Mouse (Mus musculus): ENCODE data around the gene Ctdsp1. TPM values are rescaled to one million over a fixed set of nuclear protein-coding genes. Genes with fewer than 3 reads are reported as not detected.

Ctdsp1 gene
- polyA plus RNA-seq (2016; fragmentation: Nextera tagmentation; extraction: Ambion mirVana): 75.7 and 78.9 TPM in 2 replicates

- 2% methylated on average over 51 of the region's 51 CpGs for WGBS
Observed at GRCm38 (mm10) chr1:74390924-74391748, at the start of gene Ctdsp1. TSS of gene Ctdsp1 (plus strand) at chr1:74391509.

GRCm38 (mm10) chr1:74341898-74342297 is 49.4 kb upstream of the Ctdsp1 start:
- 90% methylated on average over 7 of the region's 7 CpGs for WGBS

More at GRCm38 (mm10) chr1:74390924-74391748, at the start of gene Ctdsp1:
- H3K4me3 ChIP-seq: peak within 1 kb of the TSS; percentile 80
- H3K27me3 ChIP-seq: no peaks in the 10 kb centered on the region
- H3K9ac ChIP-seq: peak within 1 kb of the TSS; percentile 97
- ATAC-seq (ENCODE audit: insufficient number of reproducible peaks, insufficient read depth, low FRiP score, low TSS enrichment): peak; percentile 39
- H3K4me1 ChIP-seq: peaks cover 39% of the 10 kb centered on the region
- peak within 1 kb of the TSS; percentile 98 for H3K27ac ChIP-seq
- H3K9me3 ChIP-seq: no peaks in the 10 kb centered on the region
- H3K36me3 ChIP-seq: peaks cover 22% of the 10 kb centered on the region
- H3K4me2 ChIP-seq (replicated peaks): peak within 1 kb of the TSS; percentile 93

GRCm38 (mm10) chr1:74342308-74342707 is 49.0 kb upstream of the Ctdsp1 start:
- Histone ChIP-seq H3K4me3 (no peak overlapping the region), H3K27me3 (no peaks in the 10 kb centered on the region), H3K36me3 (no peaks in the 10 kb centered on the region), H3K9me3 (no peaks in the 10 kb centered on the region), H3K9ac (no peak overlapping the region), H3K4me1 (no peaks in the 10 kb centered on the region), H3K4me2 (replicated peaks) (no peak overlapping the region), H3K27ac (no peak overlapping the region)
- 84% methylated on average over 1 of the region's 1 CpGs for WGBS
- ATAC-seq (ENCODE audit: insufficient number of reproducible peaks, insufficient read depth, low FRiP score, low TSS enrichment): no peak

More at GRCm38 (mm10) chr1:74341898-74342297, 49.4 kb upstream of the Ctdsp1 start:
- H3K9me3 ChIP-seq: no peaks in the 10 kb centered on the region
- H3K27ac ChIP-seq: no peak overlapping the region
- H3K9ac ChIP-seq: no peak overlapping the region
- no peaks in the 10 kb centered on the region for H3K4me1 ChIP-seq
- H3K4me3 ChIP-seq: no peak overlapping the region
- H3K36me3 ChIP-seq: no peaks in the 10 kb centered on the region
- no peak for ATAC-seq (ENCODE audit: insufficient number of reproducible peaks, insufficient read depth, low FRiP score, low TSS enrichment)
- no peak overlapping the region for H3K4me2 ChIP-seq (replicated peaks)
- no peaks in the 10 kb centered on the region for H3K27me3 ChIP-seq

GRCm38 (mm10) chr1:74343161-74343560 is 48.1 kb upstream of the Ctdsp1 start:
- Histone ChIP-seq H3K27me3 (no peaks in the 10 kb centered on the region), H3K27ac (no peak overlapping the region), H3K9ac (no peak overlapping the region), H3K9me3 (no peaks in the 10 kb centered on the region), H3K36me3 (no peaks in the 10 kb centered on the region), H3K4me3 (no peak overlapping the region), H3K4me2 (replicated peaks) (no peak overlapping the region), H3K4me1 (no peaks in the 10 kb centered on the region)
- no peak for ATAC-seq (ENCODE audit: insufficient number of reproducible peaks, insufficient read depth, low FRiP score, low TSS enrichment)
- WGBS: 74% methylated on average over 5 of the region's 5 CpGs

- no peaks in the 10 kb centered on the region for H3K27me3 ChIP-seq
- peaks cover 10% of the 10 kb centered on the region; the same call in 1 of the 2 replicates for H3K36me3 ChIP-seq
- H3K4me2 ChIP-seq (replicated peaks): no peak overlapping the region
- no peaks in the 10 kb centered on the region for H3K9me3 ChIP-seq
- H3K27ac ChIP-seq: no peak overlapping the region
- no peaks in the 10 kb centered on the region for H3K4me1 ChIP-seq
- ATAC-seq (ENCODE audit: insufficient number of reproducible peaks, insufficient read depth, low FRiP score, low TSS enrichment): no peak
- WGBS: 79% methylated on average over 11 of the region's 11 CpGs
- H3K4me3 ChIP-seq: no peak overlapping the region
- H3K9ac ChIP-seq: no peak overlapping the region
Observed at GRCm38 (mm10) chr1:74344163-74344916, 47.0 kb upstream of the Ctdsp1 start.

GRCm38 (mm10) chr1:74351185-74351769 is 40.0 kb upstream of the Ctdsp1 start:
- H3K36me3 ChIP-seq: peaks cover 35% of the 10 kb centered on the region
- no peak overlapping the region for H3K27ac ChIP-seq

GRCm38 (mm10) chr1:74352532-74353096 is 38.7 kb upstream of the Ctdsp1 start:
- H3K4me3 ChIP-seq: no peak overlapping the region
- H3K9me3 ChIP-seq: no peaks in the 10 kb centered on the region
- WGBS: 71% methylated on average over 5 of the region's 5 CpGs
- no peak overlapping the region for H3K27ac ChIP-seq
- H3K36me3 ChIP-seq: peaks cover 35% of the 10 kb centered on the region
- no peak overlapping the region for H3K4me2 ChIP-seq (replicated peaks)
- no peak for ATAC-seq (ENCODE audit: insufficient number of reproducible peaks, insufficient read depth, low FRiP score, low TSS enrichment)
- no peaks in the 10 kb centered on the region for H3K27me3 ChIP-seq
- H3K9ac ChIP-seq: no peak overlapping the region
- H3K4me1 ChIP-seq: no peaks in the 10 kb centered on the region

More at GRCm38 (mm10) chr1:74351185-74351769, 40.0 kb upstream of the Ctdsp1 start:
- Histone ChIP-seq H3K9ac (no peak overlapping the region), H3K4me1 (no peaks in the 10 kb centered on the region), H3K9me3 (no peaks in the 10 kb centered on the region), H3K4me2 (replicated peaks) (no peak overlapping the region), H3K4me3 (no peak overlapping the region), H3K27me3 (no peaks in the 10 kb centered on the region)
- no peak for ATAC-seq (ENCODE audit: insufficient number of reproducible peaks, insufficient read depth, low FRiP score, low TSS enrichment)
- WGBS: 91% methylated on average over 13 of the region's 13 CpGs

- 89% methylated on average over 9 of the region's 9 CpGs for WGBS
- H3K4me1 ChIP-seq: no peaks in the 10 kb centered on the region
- H3K36me3 ChIP-seq: peaks cover 31% of the 10 kb centered on the region
- H3K4me2 ChIP-seq (replicated peaks): no peak overlapping the region
- no peak overlapping the region for H3K9ac ChIP-seq
- no peak overlapping the region for H3K4me3 ChIP-seq
- no peaks in the 10 kb centered on the region for H3K27me3 ChIP-seq
- H3K27ac ChIP-seq: no peak overlapping the region
- no peak for ATAC-seq (ENCODE audit: insufficient number of reproducible peaks, insufficient read depth, low FRiP score, low TSS enrichment)
- no peaks in the 10 kb centered on the region for H3K9me3 ChIP-seq
Observed at GRCm38 (mm10) chr1:74353453-74354229, 37.7 kb upstream of the Ctdsp1 start.

- peaks cover 5% of the 10 kb centered on the region; the same call in 1 of the 2 replicates for H3K4me1 ChIP-seq
- peaks cover 8% of the 10 kb centered on the region for H3K36me3 ChIP-seq
- H3K9me3 ChIP-seq: no peaks in the 10 kb centered on the region
- no peak overlapping the region for H3K4me3 ChIP-seq
- H3K27me3 ChIP-seq: no peaks in the 10 kb centered on the region
- H3K4me2 ChIP-seq (replicated peaks): no peak overlapping the region
- no peak overlapping the region for H3K9ac ChIP-seq
- no peak for ATAC-seq (ENCODE audit: insufficient number of reproducible peaks, insufficient read depth, low FRiP score, low TSS enrichment)
- H3K27ac ChIP-seq: no peak overlapping the region
Observed at GRCm38 (mm10) chr1:74357531-74357930, 33.8 kb upstream of the Ctdsp1 start.

GRCm38 (mm10) chr1:74359952-74360517 is 31.3 kb upstream of the Ctdsp1 start:
- H3K27me3 ChIP-seq: no peaks in the 10 kb centered on the region
- H3K36me3 ChIP-seq: no peaks in the 10 kb centered on the region
- no peak for ATAC-seq (ENCODE audit: insufficient number of reproducible peaks, insufficient read depth, low FRiP score, low TSS enrichment)
- no peak overlapping the region for H3K4me2 ChIP-seq (replicated peaks)
- no peaks in the 10 kb centered on the region for H3K9me3 ChIP-seq
- no peak overlapping the region for H3K4me3 ChIP-seq
- no peak overlapping the region for H3K9ac ChIP-seq
- WGBS: 81% methylated on average over 5 of the region's 5 CpGs
- peaks cover 5% of the 10 kb centered on the region; the same call in 1 of the 2 replicates for H3K4me1 ChIP-seq
- H3K27ac ChIP-seq: no peak overlapping the region

Data from embryonic facial prominence, embryonic 12.5 days (tissue).